Mouse (Mus musculus) embryonic stem cell, embryonic (primary cell): ENCODE results near the gene Gpc1.

Source experiments
- CTCF ChIA-PET, 4 experiments: fragments of 300-600 bp in 2 of 4; fragments of 350-600 bp in 2 of 4; sonication (Branson Sonifier 250); formaldehyde crosslinking; loops; one replicate each; lab custom pipeline; 2022; ENCODE audit warnings: inconsistent platforms in 2 of 4; lab: Charles Lee
- POLR2A ChIA-PET, 4 experiments: fragments of 300-600 bp in 2 of 4; fragments of 350-600 bp in 2 of 4; sonication (Branson Sonifier 250); formaldehyde crosslinking; loops; one replicate each; lab custom pipeline; 2022; ENCODE audit warnings: antibody characterized with exemption in 4 of 4, inconsistent platforms in 1 of 4; lab: Charles Lee

Gene Gpc1

GRCm38 (mm10) chr1:92861503-92861902, 30.1 kb downstream of the Gpc1 start:
- POLR2A ChIA-PET: interaction anchor here in 1 of 4 experiments (0.5 kb wide), 1 partner anchor 12 kb away, joined by 3 read pairs; no protein-coding TSS in a partner anchor
- CTCF ChIA-PET: interaction anchor here in 1 of 4 experiments (1.2 kb wide), 1 partner anchor 28 kb away, joined by 3 read pairs; no protein-coding TSS in a partner anchor

- CTCF ChIA-PET: interaction anchor here in 1 of 4 experiments (0.6 kb wide), 1 partner anchor 14 kb away, joined by 5 read pairs; no protein-coding TSS in a partner anchor
- POLR2A ChIA-PET: interaction anchor here in 1 of 4 experiments (0.7 kb wide), 1 partner anchor 13 kb away, joined by 7 read pairs; no protein-coding TSS in a partner anchor
Observed at GRCm38 (mm10) chr1:92863268-92863667, 31.8 kb downstream of the Gpc1 start.

GRCm38 (mm10) chr1:92866170-92866569, 34.7 kb downstream of the Gpc1 start:
- ChIA-PET CTCF (interaction anchor here in 2 of 4 experiments (0.6 to 1.7 kb wide), 3 partner anchors 29 to 606 kb away, joined by 3 to 6 read pairs (median 4); no protein-coding TSS in a partner anchor), POLR2A (interaction anchor here in 1 of 4 experiments (0.7 kb wide), 1 partner anchor 233 kb away, joined by 7 read pairs; no protein-coding TSS in a partner anchor)

- CTCF ChIA-PET: interaction anchor here in 2 of 4 experiments (0.7 to 1.0 kb wide), 2 partner anchors 26 to 36 kb away, joined by 3 read pairs; no protein-coding TSS in a partner anchor
- POLR2A ChIA-PET: no interaction called here
Observed at GRCm38 (mm10) chr1:92869985-92870384, 38.5 kb downstream of the Gpc1 start.

- ChIA-PET POLR2A (interaction anchor here in 1 of 4 experiments (1.6 kb wide), 1 partner anchor 19 kb away, joined by 4 read pairs; no protein-coding TSS in a partner anchor), CTCF (interaction anchor here in 3 of 4 experiments (0.5 to 1.3 kb wide), 4 partner anchors 22 to 165 kb away, joined by 3 to 4 read pairs (median 4); no protein-coding TSS in a partner anchor)
Observed at GRCm38 (mm10) chr1:92872666-92873065, 41.2 kb downstream of the Gpc1 start.

GRCm38 (mm10) chr1:92874011-92874410, 42.6 kb downstream of the Gpc1 start:
- ChIA-PET CTCF (interaction anchor here in 1 of 4 experiments (1.2 kb wide), 1 partner anchor 40 kb away, joined by 3 read pairs; no protein-coding TSS in a partner anchor), POLR2A (no interaction called here)

GRCm38 (mm10) chr1:92875360-92876111, 44.1 kb downstream of the Gpc1 start:
- ChIA-PET CTCF (interaction anchor here in 1 of 4 experiments (1.2 kb wide), 1 partner anchor 33 kb away, joined by 3 read pairs; no protein-coding TSS in a partner anchor), POLR2A (no interaction called here)

GRCm38 (mm10) chr1:92877431-92877978, 46.1 kb downstream of the Gpc1 start:
- ChIA-PET POLR2A (interaction anchor here in 1 of 4 experiments (0.6 kb wide), 1 partner anchor 283 kb away, joined by 4 read pairs; the partner anchor contains the start of gene 2310007B03Rik), CTCF (interaction anchor here in 2 of 4 experiments (0.6 to 0.7 kb wide), 2 partner anchors 12 to 22 kb away, joined by 3 to 5 read pairs; no protein-coding TSS in a partner anchor)

GRCm38 (mm10) chr1:92878066-92878741, 46.8 kb downstream of the Gpc1 start:
- ChIA-PET CTCF (interaction anchor here in 1 of 4 experiments (0.6 to 0.9 kb wide), 2 partner anchors 18 to 21 kb away, joined by 3 read pairs; no protein-coding TSS in a partner anchor), POLR2A (no interaction called here)

- ChIA-PET POLR2A (no interaction called here), CTCF (interaction anchor here in 1 of 4 experiments (0.9 kb wide), 1 partner anchor 17 kb away, joined by 3 read pairs; no protein-coding TSS in a partner anchor)
Observed at GRCm38 (mm10) chr1:92879266-92879665, 47.8 kb downstream of the Gpc1 start.

GRCm38 (mm10) chr1:92880101-92880500, 48.7 kb downstream of the Gpc1 start:
- POLR2A ChIA-PET: interaction anchor here in 2 of 4 experiments (0.6 to 0.9 kb wide), 4 partner anchors 8 to 289 kb away, joined by 4 to 8 read pairs (median 7); no protein-coding TSS in a partner anchor
- CTCF ChIA-PET: interaction anchor here in 3 of 4 experiments (0.6 to 0.7 kb wide), 3 partner anchors 78 to 923 kb away, joined by 4 to 6 read pairs (median 5); no protein-coding TSS in a partner anchor

GRCm38 (mm10) chr1:92881982-92882381, 50.5 kb downstream of the Gpc1 start:
- POLR2A ChIA-PET: interaction anchor here in 1 of 4 experiments (1.0 kb wide), 1 partner anchor 21 kb away, joined by 3 read pairs; the partner anchor contains the start of gene Ankmy1
- CTCF ChIA-PET: interaction anchor here in 3 of 4 experiments (1.1 to 1.7 kb wide), 5 partner anchors 13 to 233 kb away, joined by 3 to 8 read pairs (median 5); partner anchors contain the start of gene Otos (in 1 of the 3)

GRCm38 (mm10) chr1:92888901-92889655, 57.6 kb downstream of the Gpc1 start:
- ChIA-PET CTCF (interaction anchor here in 2 of 4 experiments (0.6 to 1.1 kb wide), 3 partner anchors 12 to 1097 kb away, joined by 3 to 5 read pairs (median 3); no protein-coding TSS in a partner anchor), POLR2A (interaction anchor here in 2 of 4 experiments (0.5 to 1.6 kb wide), 6 partner anchors 9 to 175 kb away, joined by 3 to 5 read pairs (median 4); partner anchors contain the start of genes Capn10 (in 1 of the 2) and Dusp28 (in 1 of the 2))

- ChIA-PET CTCF (interaction anchor here in 3 of 4 experiments (0.6 to 1.8 kb wide), 5 partner anchors 14 to 244 kb away, joined by 3 to 6 read pairs (median 4); partner anchors contain the start of genes Dusp28 (in 1 of the 3) and Otos (in 1 of the 3)), POLR2A (interaction anchor here in 2 of 4 experiments (0.7 to 1.1 kb wide), 3 partner anchors 9 to 12 kb away, joined by 3 to 4 read pairs (median 3); partner anchors contain the start of gene Ankmy1 (in 2 of the 2))
Observed at GRCm38 (mm10) chr1:92892791-92893190, 61.3 kb downstream of the Gpc1 start.

- POLR2A ChIA-PET: interaction anchor here in 1 of 4 experiments (0.6 kb wide), 1 partner anchor 40 kb away, joined by 4 read pairs; no protein-coding TSS in a partner anchor
Observed at GRCm38 (mm10) chr1:92893896-92894295, 62.5 kb downstream of the Gpc1 start.

GRCm38 (mm10) chr1:92895089-92895488, 63.6 kb downstream of the Gpc1 start:
- ChIA-PET POLR2A (interaction anchor here in 3 of 4 experiments (0.7 to 2.7 kb wide), 9 partner anchors 12 to 525 kb away, joined by 3 to 8 read pairs (median 4); partner anchors contain the start of gene Dusp28 (in 3 of the 3)), CTCF (interaction anchor here (0.5 to 1.9 kb wide), 32 partner anchors 12 to 580 kb away, joined by 3 to 11 read pairs (median 4); partner anchors contain the start of genes Otos (in 2 of the 4), Dusp28 (in 1 of the 4) and Rnpepl1 (in 1 of the 4))

More at GRCm38 (mm10) chr1:92893896-92894295, 62.5 kb downstream of the Gpc1 start:
- CTCF ChIA-PET: interaction anchor here in 2 of 4 experiments (1.2 to 1.8 kb wide), 4 partner anchors 60 to 245 kb away, joined by 3 to 11 read pairs (median 5); partner anchors contain the start of gene Otos (in 1 of the 2)
